Mouse (Mus musculus) gastrocnemius, postnatal 4 days (tissue): Measurements from ENCODE around the gene Tmeff2. TPM values are rescaled to one million over a fixed set of nuclear protein-coding genes. Genes with fewer than 3 reads are reported as not detected.

Experiments used
- DNase-seq, 2 experiments: peaks; one replicate each; pipeline ENCODE4 v3.0.0; 2021 to 2022; ENCODE audit warnings: low spot score in 2 of 2, mixed read lengths in 2 of 2
- total RNA-seq, 2 experiments: library from RNA; stranded (reverse); gene quantifications; 2 replicates each; pipeline ENCODE4 v1.2.3; 2021

The Tmeff2 gene
- total RNA-seq, 2 experiments from 2014 or later: 15.9 to 20.9 TPM

- DNase-seq: no peak
These were observed 79.1 kb downstream of the Tmeff2 start for GRCm38 (mm10) chr1:50979358-50980081.

- no peak for DNase-seq
These were observed 80.1 kb downstream of the Tmeff2 start for GRCm38 (mm10) chr1:50980591-50980990.

GRCm38 (mm10) chr1:50981151-50981828 lies 80.8 kb downstream of the Tmeff2 start:
- DNase-seq: no peak

- DNase-seq: no peak
These were observed 90.2 kb downstream of the Tmeff2 start for GRCm38 (mm10) chr1:50990661-50991060.

GRCm38 (mm10) chr1:50994505-50994904 lies 94.1 kb downstream of the Tmeff2 start:
- no peak for DNase-seq

- no peak for DNase-seq
These were observed 99.3 kb downstream of the Tmeff2 start for GRCm38 (mm10) chr1:50999793-51000192.

GRCm38 (mm10) chr1:51008344-51008743 lies 107.9 kb downstream of the Tmeff2 start:
- no peak for DNase-seq

GRCm38 (mm10) chr1:51040249-51040648 lies 139.8 kb downstream of the Tmeff2 start:
- DNase-seq: no peak

- no peak for DNase-seq
These were observed 144.4 kb downstream of the Tmeff2 start for GRCm38 (mm10) chr1:51044810-51045209.

GRCm38 (mm10) chr1:51064549-51064948 lies 164.1 kb downstream of the Tmeff2 start:
- DNase-seq: no peak

GRCm38 (mm10) chr1:51065652-51066051 lies 165.2 kb downstream of the Tmeff2 start:
- DNase-seq: no peak

GRCm38 (mm10) chr1:51068814-51069213 lies 168.4 kb downstream of the Tmeff2 start:
- no peak for DNase-seq

GRCm38 (mm10) chr1:51069288-51069687 lies 168.8 kb downstream of the Tmeff2 start:
- no peak for DNase-seq

GRCm38 (mm10) chr1:51074076-51074475 lies 173.6 kb downstream of the Tmeff2 start:
- DNase-seq: peak in 1 of 2 experiments; percentile 10

GRCm38 (mm10) chr1:51075785-51076771 lies 175.6 kb downstream of the Tmeff2 start:
- no peak for DNase-seq

- no peak for DNase-seq
These were observed 188.5 kb downstream of the Tmeff2 start for GRCm38 (mm10) chr1:51088921-51089320.

GRCm38 (mm10) chr1:51089803-51090202 lies 189.4 kb downstream of the Tmeff2 start:
- DNase-seq: no peak

GRCm38 (mm10) chr1:51090212-51090761 lies 189.8 kb downstream of the Tmeff2 start:
- no peak for DNase-seq

GRCm38 (mm10) chr1:51094713-51095112 lies 194.3 kb downstream of the Tmeff2 start:
- no peak for DNase-seq

- DNase-seq: no peak
These were observed 196.6 kb downstream of the Tmeff2 start for GRCm38 (mm10) chr1:51096848-51097598.
